Mouse (Mus musculus) heart, postnatal 14 days (tissue): Measurements from ENCODE around the gene Npas2. TPM values are rescaled to one million over a fixed set of nuclear protein-coding genes. Genes with fewer than 3 reads are reported as not detected.
A peak's percentile ranks its signal among the peaks of the same experiment; 100 is the strongest.

Experiments
- DNase-seq, 2 experiments: peaks; one replicate each; pipeline ENCODE4 v3.0.0; 2021 to 2022
- intact Hi-C: fragments of 180-260 bp; cut with DNase I; formaldehyde crosslinking; loops from one replicate; pipeline ENCODE4 v1.15.1; 2025
- total RNA-seq, 2 experiments: library from RNA; stranded (reverse); gene quantifications; 2 replicates each; pipeline ENCODE4 v1.2.3; 2021

Gene Npas2
- total RNA-seq, 2 experiments from 2014 or later, result 6.6 to 7.9 TPM

DNA sequence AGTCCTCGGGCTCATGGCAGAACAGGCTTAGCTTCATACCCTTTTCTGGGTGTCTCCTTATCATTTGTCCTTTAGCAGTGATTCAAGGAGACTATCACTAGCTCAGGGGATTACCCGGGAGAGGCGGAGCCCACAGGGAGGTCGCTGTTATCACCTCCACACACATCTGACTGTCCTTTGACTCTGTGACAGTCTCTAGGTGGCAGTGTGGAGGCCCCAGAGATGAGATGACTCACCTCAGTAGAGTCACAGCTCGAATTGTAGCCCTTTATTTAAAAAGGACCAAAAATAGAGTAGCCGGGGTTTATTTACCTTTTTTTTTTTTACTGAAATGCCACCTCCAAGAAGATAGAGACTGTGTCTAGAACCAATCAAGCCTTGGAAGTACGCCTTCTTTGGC lies 13.4 kb downstream of the Npas2 start:
- intact Hi-C loops, result no loop called here
- DNase-seq, result peak in 1 of 2 experiments; percentile 43

DNA sequence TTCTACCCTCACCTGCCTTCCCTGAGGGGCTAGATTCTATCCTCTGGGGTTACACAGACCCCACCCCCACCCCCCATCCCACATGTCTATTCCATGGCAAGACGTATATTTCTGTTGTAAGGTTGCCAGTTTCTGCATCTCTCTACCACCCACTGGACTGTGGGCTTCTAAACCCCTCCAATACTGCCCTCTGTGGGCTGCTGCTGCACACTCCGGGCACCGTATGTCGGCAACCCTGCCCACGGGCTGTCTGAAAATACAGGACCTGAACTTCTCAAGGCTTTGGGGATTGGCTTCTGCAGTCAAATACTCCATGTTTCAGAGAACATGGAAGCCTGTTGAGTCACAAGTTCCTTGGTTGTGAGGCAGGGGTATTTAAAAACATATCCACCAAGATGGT lies 17.4 kb downstream of the Npas2 start:
- intact Hi-C loops, result loop anchor here (5.0 kb wide), 1 partner anchor 126 kb away; no protein-coding TSS in a partner anchor
- no peak for DNase-seq

DNA sequence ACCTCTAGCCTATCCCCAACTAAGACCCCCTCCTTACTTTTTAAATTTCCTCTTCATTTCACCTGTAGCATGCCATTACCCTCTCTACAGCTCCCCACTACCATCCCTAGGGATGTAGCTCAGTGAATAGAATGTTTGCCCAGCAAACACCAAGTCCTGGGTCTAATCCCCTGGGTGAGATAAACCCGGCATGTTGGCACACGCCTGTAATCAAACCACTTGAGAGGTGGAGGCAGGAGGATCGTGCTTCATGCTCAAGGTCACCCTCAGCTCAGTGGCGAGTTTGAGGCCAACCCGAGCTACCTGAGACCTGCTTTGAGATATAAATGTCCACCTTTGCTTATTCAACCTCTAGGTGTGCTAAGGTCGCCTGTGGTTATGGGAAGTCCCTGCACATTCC lies 19.5 kb downstream of the Npas2 start:
- no peak for DNase-seq
- intact Hi-C loops, result loop anchor here (5.0 kb wide), 1 partner anchor 124 kb away; no protein-coding TSS in a partner anchor

DNA sequence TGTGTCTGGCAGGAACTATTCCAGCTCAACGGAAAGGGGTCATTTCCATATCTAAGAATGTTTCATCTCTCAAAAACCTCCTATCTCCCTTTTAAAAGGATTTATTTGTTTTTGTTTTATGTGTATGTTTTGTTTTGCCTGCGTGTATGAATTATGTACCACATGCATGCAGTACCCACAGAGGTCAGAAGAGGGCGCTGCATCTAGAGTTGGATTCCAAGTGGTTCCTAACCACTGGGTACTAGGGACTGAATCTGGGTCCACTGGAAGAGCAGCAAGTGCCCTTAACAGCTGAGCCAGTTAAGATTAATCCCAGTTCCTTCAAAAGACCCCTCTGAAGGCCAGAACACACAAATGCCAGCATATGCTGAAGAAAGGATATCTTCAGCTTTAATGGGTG lies 24.1 kb downstream of the Npas2 start:
- no peak for DNase-seq
- intact Hi-C loops, result no loop called here

DNA sequence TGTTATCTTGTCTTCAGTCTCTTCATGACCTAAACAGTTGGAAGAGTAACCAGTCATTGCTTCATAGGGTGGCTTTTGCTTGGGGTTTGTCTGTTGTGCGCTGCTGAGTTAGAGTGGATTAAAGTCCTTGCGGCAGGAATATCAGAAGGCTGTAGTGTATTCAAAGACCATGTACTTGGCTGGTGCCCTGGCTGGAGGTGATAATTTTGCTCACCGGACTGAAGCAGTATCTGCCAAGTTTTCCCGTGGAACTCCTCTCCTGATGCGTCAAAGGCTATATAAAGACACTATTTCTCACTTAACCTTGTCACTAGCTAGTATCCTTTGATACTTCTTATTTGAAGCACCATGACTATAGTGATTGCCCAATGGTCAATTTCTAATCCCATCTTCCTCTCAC lies 34.9 kb downstream of the Npas2 start:
- no peak for DNase-seq
- intact Hi-C loops, result no loop called here

DNA sequence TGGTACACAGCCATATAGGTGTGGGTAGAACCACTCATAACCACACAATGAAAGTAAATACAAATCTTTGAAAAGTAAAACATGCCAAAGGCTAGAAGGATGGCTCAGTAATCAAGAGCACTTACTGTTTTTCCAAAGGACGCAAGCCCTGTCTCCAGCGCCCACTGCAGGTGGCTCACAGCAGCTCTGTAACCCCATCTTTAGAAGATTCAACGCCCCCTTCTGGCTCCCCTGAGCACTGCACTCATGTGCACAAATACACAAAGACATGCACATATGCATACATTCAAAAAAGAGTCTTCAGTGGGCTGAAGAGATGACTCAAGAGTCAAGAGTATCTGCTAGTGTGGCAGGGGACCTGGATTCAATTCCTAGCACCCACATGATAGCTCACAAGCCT lies 36.5 kb downstream of the Npas2 start:
- intact Hi-C loops, result no loop called here
- DNase-seq, result no peak

DNA sequence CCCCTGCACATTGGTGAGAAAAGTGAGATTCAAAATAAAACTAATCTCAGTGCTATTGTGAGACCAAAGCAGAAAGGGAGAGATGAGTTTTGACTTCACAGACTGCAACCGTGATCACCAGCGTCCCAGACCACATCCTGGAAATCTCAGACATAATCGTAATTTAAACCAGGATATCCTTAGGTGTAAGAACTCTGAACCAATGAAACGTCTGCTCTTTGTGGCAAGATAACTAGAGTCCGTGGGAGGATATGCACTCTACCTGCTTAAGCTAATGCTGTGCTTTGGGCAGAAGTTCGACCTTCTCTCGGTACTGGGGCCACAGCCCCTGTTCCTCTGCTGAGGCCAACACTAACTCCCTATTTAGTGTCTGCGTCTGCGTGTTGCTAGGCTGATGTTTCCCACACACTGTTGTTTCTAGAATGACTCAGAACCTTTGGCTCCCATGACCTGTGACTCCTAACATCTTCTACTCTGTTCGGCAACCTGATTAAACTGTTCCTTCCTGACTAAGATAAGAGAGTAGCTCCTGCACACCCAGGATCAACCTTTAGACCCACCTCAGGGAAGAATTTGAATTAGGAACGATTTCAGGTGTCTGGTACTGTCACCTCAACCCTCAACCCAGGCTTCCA lies 41.4 kb downstream of the Npas2 start:
- intact Hi-C loops, result no loop called here

DNA sequence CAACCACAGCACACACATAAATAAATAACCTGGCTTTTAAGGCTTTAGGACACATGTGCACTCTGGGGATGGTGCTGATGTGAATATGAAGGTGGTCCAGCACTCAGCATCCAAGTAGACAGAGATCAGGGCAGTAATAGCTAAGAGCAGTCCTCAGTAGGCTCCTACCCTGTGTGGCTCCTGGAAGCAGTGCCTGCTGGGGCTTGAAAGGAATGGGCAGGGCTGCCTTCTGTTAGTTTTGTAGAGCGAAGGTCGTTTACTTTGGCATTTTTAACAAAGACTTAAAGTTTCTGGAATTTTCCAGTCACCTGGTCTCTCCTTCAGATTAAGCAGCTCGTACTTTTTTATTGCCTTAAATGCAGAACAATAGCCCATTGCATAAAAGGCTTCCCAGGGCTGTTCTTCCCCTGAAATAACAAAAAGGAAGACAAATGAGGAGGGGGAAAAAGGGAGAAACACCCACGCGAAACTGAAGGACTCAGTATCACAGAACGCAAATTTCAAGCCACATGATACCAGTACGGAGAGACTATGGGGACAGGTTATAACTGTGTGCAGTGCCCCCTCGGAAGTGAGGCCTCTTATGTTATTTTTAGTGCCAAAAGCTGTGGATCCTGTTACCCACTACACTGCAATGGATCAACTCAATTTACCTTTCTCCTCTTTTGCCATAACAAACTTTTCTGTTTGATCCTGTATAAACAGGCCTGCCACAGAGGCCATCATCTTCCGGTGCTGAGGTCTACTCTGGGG lies 44.1 kb downstream of the Npas2 start:
- no peak for DNase-seq
- intact Hi-C loops, result no loop called here

More for the DNA sequence above, 41.4 kb downstream of the Npas2 start:
- no peak for DNase-seq

DNA sequence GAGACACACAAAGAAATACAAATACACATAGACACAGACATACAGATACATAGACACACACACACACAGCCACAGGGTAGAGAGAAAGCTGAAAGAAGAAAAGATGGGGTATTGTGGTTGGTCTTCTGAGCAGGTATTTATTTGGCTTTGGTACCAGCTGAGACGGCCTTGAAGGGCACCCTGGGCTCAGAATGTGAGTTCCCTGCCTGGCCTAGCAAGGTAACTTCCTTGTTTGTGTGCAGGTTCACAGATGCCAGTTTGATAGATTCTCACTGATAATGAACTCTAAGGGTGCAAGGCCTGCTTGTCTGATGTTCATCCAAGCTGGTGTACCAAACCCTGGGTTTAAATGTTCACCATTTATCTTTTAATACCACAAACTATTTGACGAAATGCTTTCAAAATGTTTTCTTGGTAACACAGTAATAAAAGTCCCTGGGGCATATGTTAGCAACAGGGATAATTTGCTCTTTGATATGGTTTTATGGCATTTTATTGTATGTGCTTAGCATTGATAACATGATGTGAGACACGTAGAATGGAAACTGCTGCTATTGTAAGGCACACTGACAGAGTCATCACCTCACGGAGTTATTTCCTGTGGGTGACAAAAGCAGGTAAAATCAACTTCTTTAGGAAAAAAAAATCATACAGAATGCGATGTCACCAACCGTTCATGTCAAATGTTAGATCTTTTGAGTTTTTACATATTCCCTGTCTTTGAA lies 47.5 kb downstream of the Npas2 start:
- DNase-seq, result no peak
- intact Hi-C loops, result no loop called here

DNA sequence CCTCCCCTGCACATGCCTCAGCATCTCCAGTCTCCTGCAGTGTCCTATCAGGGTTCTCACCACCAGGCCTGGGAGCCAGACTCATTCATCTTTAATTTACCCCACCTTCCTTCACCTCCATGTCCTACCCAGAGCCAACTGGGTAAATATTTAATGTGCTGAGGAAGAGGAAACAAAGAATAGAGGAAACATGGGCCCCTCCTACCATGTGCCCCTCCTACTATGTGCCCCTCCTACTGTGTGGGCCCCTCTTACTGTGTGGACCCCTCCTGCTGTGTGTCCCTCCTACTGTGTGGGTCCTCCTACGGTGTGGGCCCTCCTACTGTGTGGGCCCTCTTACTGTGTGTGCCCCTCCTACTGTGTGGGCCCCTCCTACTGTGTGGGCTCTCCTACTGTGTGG lies 51.2 kb downstream of the Npas2 start:
- DNase-seq, result no peak
- intact Hi-C loops, result no loop called here

DNA sequence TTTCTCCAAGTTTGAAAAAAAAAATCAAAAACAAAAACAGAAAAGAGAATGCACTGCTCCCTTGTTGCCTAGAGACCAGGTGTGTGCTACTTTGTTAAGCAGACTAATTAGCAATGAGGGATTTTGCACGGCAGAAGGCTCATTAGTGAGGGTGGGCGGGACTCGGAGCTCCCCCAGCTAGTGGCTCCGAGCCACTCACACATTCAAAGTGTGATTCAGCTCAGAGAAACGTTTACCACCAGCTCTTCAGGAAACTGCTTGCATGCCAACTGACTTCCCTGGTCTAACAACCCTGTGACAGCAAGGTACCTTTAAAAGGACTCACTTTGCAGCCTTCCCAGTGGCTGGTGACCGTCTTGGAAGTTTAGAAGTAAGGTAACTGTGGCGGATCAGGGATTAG lies 58.1 kb downstream of the Npas2 start:
- intact Hi-C loops, result no loop called here
- no peak for DNase-seq

DNA sequence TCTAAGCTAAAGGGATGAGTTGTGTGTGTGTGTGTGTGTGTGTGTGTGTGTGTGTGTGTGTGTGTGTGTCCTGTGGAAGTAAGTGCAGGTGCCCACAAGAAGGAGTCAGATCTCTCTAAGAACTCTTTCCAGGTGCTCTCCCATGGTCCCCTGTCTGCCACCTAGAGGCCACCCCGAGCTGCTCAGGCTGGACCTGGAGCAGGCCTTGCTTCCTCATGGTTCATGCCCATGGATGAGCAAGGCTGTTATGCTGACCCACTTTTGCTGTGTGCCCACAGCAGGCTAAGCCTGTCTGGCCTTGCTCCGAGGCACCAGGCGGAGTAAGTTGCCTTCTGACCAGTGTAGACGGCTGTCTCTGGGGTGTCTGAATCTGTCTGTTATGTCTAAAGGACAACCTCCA lies 60.2 kb downstream of the Npas2 start:
- intact Hi-C loops, result no loop called here
- DNase-seq, result peak; percentile 23 to 33

DNA sequence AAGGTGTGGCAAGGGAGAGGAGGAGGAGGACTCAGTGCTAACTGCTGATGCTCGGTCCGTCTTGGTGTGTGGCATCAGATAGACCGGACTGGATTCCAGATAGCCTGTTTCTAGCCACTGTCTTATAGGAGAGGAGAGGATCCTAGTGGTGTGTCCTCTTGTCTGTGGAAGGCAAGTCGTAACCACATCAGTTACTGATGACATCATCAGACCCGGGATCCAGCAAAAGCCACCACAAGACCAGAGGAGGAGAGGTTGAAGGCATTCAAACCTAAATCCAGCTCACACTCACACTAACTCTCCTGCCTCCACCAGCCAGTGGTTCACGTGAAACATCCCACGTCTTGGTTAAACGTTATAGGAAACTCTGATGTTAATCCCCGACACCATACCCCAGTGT lies 62.5 kb downstream of the Npas2 start:
- no peak for DNase-seq
- intact Hi-C loops, result no loop called here

DNA sequence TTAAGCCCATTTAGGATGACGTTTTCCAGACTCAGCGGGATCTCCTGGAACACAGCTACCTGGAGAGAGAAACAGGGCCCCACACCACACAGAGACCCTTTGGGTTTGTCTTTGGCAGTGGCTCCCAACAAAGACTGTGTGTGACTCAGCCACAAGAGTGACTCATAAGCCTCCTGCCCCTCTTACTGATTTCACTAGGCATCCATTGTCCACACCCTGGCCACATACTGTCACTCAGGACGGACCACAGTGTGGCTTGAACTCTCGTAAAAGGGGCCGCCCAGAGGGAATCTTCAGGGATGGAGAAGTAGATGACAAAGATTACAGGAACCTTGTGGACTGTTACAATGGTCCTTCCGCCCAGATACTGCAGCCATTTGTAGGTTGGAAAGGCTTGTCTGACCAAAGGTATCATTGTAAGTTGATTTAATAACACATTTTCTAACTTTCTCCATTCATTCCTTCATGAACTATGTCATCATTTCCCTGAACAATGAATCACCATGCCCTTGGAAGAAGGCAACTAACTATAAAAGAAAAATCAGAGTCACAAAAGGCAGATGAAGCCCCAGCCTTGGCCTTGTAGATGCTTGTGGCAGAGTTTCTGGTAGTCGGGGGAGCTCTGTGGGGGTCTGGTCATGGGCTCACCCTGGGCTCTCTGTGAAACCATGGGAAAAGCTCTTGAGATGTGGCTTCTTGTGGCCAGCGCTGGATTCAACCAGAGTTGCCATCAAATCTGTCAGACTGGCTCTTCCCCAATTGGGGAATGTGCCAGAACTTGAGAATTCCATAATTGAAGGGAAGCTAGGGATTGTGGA lies 63.2 kb downstream of the Npas2 start:
- intact Hi-C loops, result no loop called here
- DNase-seq, result peak; percentile 36 to 64

DNA sequence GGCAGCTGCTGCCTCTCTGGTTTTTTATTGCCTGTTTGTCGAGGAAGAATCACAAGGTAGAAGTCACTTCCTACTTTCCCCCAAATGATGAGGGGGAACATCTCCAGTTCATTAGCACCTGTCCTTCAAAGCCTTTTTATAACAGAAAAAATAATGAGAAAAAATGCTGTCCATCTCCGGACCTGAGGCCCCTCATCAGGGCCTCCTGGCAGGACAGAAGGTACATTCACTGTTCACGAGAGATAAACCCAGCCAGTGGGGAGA lies 63.7 kb downstream of the Npas2 start:
- intact Hi-C loops, result no loop called here

DNA sequence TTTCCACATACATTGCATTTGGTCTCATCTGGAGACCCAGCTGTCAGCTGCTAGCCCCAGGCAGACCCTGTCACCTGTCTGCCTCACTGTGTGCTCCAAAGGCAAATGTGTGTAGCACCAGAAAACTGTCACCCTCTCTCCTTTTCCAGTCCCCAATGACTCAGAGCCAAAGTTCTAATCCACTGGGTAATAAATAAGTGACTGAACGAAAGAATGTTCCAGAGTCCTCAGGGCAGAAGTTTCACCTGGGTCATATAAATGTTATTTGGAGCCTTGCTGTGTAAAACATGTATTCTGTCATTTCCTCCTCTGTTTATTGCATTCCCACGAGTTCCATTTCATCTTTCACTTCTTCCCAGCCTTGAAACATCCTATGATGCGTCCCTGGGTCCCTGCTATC lies 66.1 kb downstream of the Npas2 start:
- DNase-seq, result no peak
- intact Hi-C loops, result no loop called here

More for the DNA sequence above, 63.7 kb downstream of the Npas2 start:
- no peak for DNase-seq

DNA sequence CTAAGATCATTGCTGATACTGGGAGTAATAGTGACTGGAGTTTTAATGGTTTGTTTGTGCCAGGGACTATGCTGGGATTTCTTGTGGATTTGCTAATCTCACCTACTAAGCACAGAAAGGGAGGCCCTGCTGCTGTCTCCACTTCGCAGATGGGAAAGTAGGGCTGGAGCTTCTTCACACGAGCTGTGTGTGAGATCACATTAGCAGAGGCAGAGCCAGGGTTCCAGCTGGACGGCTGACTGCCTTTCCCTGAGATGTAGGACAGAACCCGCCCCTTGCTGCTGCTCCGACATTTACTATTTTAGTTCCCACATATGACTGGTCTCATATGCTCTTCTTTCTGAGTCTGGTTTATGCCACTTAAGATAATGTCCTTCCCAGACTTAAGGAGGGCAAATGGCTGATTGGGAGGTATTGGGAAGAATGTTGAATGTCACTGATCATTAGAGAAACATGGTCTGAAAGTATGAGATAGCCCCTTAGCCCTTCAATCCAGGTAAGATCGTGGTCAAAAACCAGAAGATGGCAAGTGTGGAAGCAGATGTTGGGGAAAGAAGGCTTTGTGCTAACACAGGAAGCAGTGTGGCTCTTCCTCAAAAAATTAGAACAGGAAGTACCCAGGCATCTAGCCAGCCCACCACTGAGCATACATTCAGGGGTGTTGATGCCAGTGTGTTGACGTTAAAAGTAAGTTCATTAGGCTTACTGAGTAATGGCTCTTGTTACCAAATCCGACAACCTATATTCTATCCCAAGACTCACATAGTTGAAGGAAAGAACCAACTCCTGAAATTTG lies 66.8 kb downstream of the Npas2 start:
- DNase-seq, result peak in 1 of 2 experiments; percentile 15
- intact Hi-C loops, result no loop called here

DNA sequence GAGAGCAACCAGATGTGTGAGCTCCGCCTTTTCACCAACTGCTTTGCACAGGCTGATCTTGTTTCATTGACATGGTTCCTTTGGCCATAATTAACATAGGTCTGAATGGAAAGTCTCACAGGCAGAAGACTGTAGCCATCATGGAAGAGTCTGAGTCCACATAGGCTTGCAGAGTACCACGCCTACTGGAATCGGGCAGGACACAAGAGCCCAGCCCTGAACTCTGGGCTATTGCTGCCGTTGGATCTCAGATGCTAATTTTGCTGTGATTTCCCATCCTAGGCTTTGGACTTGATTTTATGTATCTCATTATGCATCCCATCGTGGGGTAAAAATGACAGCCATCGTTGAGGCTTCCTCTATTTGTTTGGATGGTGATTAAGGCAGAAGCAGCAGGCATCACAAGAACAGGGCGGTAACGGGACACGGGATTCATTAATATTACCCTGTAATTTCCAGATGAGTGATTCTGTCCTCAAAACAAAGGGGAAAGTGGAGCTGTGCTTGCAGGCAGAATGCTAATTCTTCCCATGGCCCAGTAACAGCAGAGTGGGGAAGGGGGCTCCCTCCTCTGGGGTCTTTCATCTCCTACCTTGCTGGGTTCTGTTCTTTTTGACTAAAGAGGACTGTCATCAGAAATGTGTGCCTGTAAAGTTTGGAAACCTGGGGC lies 73.4 kb downstream of the Npas2 start:
- no peak for DNase-seq
- intact Hi-C loops, result no loop called here

DNA sequence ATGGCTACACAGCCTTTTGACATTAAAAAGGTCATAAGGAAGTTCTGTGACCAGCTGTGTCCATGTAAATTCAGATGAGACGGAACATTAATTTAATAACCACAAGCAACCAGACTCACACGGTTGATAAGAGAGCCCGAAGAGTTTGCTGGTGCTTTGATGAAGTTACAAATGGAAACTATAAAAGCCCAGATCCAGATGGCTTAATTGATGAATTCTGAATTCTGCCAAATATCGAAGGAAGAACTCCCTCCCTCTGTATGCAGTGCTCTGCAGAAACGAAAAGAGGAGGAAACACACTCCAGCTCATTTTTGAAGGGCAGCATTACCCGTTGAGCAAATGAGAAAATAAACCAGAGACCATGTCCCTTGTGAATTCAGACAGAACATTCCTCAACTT lies 79.4 kb downstream of the Npas2 start:
- DNase-seq, result no peak
- intact Hi-C loops, result no loop called here

DNA sequence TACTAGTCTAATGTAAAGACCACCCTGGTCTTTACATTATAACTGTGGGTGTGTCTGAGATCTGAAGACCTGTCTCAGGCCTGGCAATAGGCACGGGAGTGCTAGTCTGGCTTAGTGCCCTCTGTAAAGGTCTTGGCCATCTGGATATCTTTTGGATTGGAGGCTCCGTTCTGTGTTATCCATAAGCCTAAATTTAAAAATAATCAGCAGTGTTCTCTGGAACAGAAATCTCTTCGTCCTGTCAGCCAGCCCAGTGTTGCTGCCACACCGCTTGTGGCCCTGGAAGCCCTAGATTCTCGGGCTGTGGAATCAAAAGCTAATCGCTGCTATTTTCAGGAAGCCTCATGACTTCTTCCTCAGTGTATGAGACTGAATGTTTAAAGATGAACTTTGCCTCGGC lies 86.9 kb downstream of the Npas2 start:
- peak; percentile 22 to 37 for DNase-seq
- intact Hi-C loops, result no loop called here
